Mouse (Mus musculus): ENCODE results near the gene Tmed10. TPM values are rescaled to one million over a fixed set of nuclear protein-coding genes. Genes with fewer than 3 reads are reported as not detected.

Tmed10 gene
- polyA plus RNA-seq (2015; fragmentation: Nextera tagmentation; extraction: Ambion mirVana), result 158 and 165 TPM in 2 replicates

DNA sequence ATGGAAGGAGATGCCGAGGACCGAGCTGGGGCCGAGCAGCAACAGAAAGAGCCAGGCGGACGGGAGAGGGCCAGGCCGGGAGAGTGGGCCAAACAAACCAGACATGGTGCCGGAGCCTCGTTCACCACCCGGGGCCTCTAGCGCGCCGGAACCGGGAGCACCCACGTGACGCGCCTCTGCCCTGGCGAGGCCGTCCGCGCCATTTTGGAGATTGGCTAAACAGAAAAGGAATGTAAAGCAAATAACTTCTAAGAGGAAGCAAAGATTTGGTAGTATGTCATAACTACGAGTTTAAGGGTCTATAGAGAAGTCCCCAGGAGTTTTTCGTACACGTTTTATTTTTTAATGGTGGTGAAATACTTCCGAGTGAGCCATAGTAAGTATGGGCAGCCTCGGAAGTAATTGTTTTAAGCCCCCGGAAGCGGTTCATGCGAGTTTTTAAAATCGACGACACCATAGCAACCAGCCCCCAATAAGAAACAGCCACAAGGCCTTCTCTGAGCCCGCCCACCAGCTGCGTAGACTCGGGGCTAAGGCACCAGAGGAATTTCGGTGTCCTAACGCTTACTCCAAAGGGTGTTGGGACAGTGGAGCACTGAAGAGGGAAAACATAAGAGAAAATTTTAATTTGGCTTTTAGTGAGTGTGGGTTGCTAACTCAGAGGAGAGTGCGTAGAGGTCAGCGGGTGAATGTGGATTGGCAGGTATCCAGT lies at the start of gene Tmed10:
TSS of gene Tmed10 (minus strand) at position 287 of the 712 bp plus-strand sequence.
- ATAC-seq (ENCODE audit: low read depth), result peak; percentile 90
- Histone ChIP-seq H3K27me3 (ENCODE audit: control insufficient read depth, insufficient read depth, low read depth, low read length) (no peaks in the 10 kb centered on the region), H3K9ac (ENCODE audit: low read depth, low read length) (peak within 1 kb of the TSS; percentile 88), H3K27ac (ENCODE audit: low read length) (peak within 1 kb of the TSS; percentile 89), H3K36me3 (ENCODE audit: control insufficient read depth, insufficient read depth) (no peaks in the 10 kb centered on the region), H3K4me2 (ENCODE audit: low read depth, low read length) (peak within 1 kb of the TSS; percentile 84), H3K9me3 (replicated peaks; ENCODE audit: control insufficient read depth, low read length) (no peaks in the 10 kb centered on the region), H3K4me3 (ENCODE audit: low read depth, low read length) (peak within 1 kb of the TSS; percentile 82), H3K4me1 (ENCODE audit: control insufficient read depth, low read depth, low read length) (peaks cover 23% of the 10 kb centered on the region)
- WGBS (ENCODE audit: insufficient replicate concordance), result 1% methylated on average over 37 of the region's 37 CpGs

DNA sequence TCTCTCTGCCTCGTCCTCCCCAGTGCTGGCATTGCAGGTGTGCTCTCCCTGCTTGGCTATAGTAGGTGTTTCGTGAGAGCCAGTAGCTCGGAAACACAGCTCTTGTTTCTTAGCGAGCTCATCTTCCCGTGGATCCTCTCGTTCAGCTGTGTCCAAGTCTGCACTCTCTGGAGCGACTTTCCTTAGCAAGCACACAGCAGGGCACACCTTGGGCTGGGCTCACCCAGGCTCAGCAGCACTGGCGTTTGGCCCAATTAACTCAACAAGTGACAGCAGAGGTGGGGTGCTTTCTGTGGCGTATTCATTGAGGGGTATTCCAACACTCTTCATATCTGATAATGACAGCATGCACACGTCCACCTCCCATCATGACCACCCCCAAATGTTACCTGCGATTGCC lies 48.6 kb upstream of the Tmed10 start:
- no peaks in the 10 kb centered on the region for H3K4me1 ChIP-seq (ENCODE audit: control insufficient read depth, low read depth, low read length)
- 53% methylated on average over 11 of the region's 11 CpGs for WGBS (ENCODE audit: insufficient replicate concordance)
- H3K4me2 ChIP-seq (ENCODE audit: low read depth, low read length), result no peak overlapping the region
- no peak overlapping the region for H3K4me3 ChIP-seq (ENCODE audit: low read depth, low read length)
- H3K9me3 ChIP-seq (replicated peaks; ENCODE audit: control insufficient read depth, low read length), result no peaks in the 10 kb centered on the region
- no peak for ATAC-seq (ENCODE audit: low read depth)
- H3K27me3 ChIP-seq (ENCODE audit: control insufficient read depth, insufficient read depth, low read depth, low read length), result no peaks in the 10 kb centered on the region; the same call in 1 of the 2 replicates
- no peak overlapping the region for H3K27ac ChIP-seq (ENCODE audit: low read length)
- no peaks in the 10 kb centered on the region for H3K36me3 ChIP-seq (ENCODE audit: control insufficient read depth, insufficient read depth)
- H3K9ac ChIP-seq (ENCODE audit: low read depth, low read length), result no peak overlapping the region

DNA sequence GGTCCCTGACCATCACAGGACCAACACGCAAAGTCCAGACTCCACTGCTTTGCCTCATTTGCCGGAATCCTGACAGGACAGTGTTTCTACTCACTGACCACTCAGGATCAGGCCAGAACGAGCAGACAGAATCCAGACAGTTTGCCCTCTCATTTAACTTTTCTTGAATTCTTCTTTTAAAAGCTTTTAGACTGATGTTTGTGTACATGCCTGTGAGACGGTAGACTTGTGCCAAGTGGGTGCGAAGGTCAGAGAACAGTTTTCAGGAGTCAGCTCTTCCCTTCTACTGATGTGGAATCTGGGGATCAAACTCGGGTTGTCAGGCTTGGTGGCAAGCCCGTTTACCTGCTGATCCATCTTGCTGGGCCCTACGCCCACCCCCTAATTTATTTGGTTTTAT lies 47.9 kb upstream of the Tmed10 start:
- Histone ChIP-seq H3K4me2 (ENCODE audit: low read depth, low read length) (no peak overlapping the region), H3K36me3 (ENCODE audit: control insufficient read depth, insufficient read depth) (no peaks in the 10 kb centered on the region), H3K27ac (ENCODE audit: low read length) (no peak overlapping the region), H3K4me1 (ENCODE audit: control insufficient read depth, low read depth, low read length) (no peaks in the 10 kb centered on the region), H3K27me3 (ENCODE audit: control insufficient read depth, insufficient read depth, low read depth, low read length) (no peaks in the 10 kb centered on the region; the same call in 1 of the 2 replicates), H3K4me3 (ENCODE audit: low read depth, low read length) (no peak overlapping the region), H3K9me3 (replicated peaks; ENCODE audit: control insufficient read depth, low read length) (no peaks in the 10 kb centered on the region), H3K9ac (ENCODE audit: low read depth, low read length) (no peak overlapping the region)
- 59% methylated on average over 8 of the region's 8 CpGs for whole genome bisulfite sequencing (ENCODE audit: insufficient replicate concordance)
- no peak for ATAC-seq (ENCODE audit: low read depth)

DNA sequence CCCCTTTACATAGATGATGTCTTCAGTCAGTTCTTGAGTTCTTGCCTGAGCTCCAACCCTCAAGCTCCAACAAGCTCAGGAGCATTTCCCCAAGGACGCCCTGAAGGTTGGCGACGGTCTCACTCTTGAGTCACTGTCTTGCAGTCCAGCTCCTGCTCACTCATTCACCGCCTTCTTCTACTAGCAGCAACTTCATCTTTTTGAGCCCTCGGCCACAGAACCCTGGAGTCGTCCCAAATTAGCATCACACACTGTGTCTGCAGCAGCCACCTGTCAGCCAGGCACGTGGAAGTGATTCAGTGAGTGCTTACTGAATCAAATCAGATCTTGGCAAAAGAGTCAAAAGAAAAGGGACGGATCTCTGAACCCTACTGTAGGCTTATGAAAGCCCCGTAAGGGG lies 46.3 kb upstream of the Tmed10 start:
- no peak overlapping the region for H3K9ac ChIP-seq (ENCODE audit: low read depth, low read length)
- H3K4me3 ChIP-seq (ENCODE audit: low read depth, low read length), result no peak overlapping the region
- no peak overlapping the region for H3K27ac ChIP-seq (ENCODE audit: low read length)
- H3K36me3 ChIP-seq (ENCODE audit: control insufficient read depth, insufficient read depth), result no peaks in the 10 kb centered on the region
- no peaks in the 10 kb centered on the region for H3K9me3 ChIP-seq (replicated peaks; ENCODE audit: control insufficient read depth, low read length)
- ATAC-seq (ENCODE audit: low read depth), result no peak
- 35% methylated on average over 9 of the region's 9 CpGs for WGBS (ENCODE audit: insufficient replicate concordance)
- H3K4me2 ChIP-seq (ENCODE audit: low read depth, low read length), result no peak overlapping the region
- no peaks in the 10 kb centered on the region for H3K4me1 ChIP-seq (ENCODE audit: control insufficient read depth, low read depth, low read length)
- H3K27me3 ChIP-seq (ENCODE audit: control insufficient read depth, insufficient read depth, low read depth, low read length), result no peaks in the 10 kb centered on the region; the same call in 1 of the 2 replicates

DNA sequence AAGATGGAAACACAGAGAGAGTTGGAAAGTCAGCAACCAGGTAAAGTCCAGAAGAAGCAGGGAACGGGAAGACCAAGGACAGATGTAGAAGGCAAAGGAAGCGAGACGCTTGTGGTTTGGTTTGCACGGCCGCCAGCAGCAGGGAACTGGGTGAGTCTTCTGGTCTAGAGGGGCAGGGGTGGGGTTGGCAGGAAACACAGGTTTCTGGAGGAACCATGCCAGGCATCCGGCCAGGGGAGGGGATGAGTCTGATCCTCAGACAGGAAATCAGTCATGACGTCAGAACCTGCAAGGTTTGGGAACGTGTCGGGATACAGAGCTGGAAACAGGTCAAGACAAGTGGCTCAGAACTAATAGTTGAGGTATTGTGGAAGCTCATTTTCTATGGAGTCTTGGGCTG lies 43.2 kb upstream of the Tmed10 start:
- Histone ChIP-seq H3K4me2 (ENCODE audit: low read depth, low read length) (no peak overlapping the region), H3K4me3 (ENCODE audit: low read depth, low read length) (no peak overlapping the region), H3K27me3 (ENCODE audit: control insufficient read depth, insufficient read depth, low read depth, low read length) (no peaks in the 10 kb centered on the region; the same call in 1 of the 2 replicates), H3K9ac (ENCODE audit: low read depth, low read length) (no peak overlapping the region), H3K4me1 (ENCODE audit: control insufficient read depth, low read depth, low read length) (no peaks in the 10 kb centered on the region), H3K9me3 (replicated peaks; ENCODE audit: control insufficient read depth, low read length) (no peaks in the 10 kb centered on the region), H3K27ac (ENCODE audit: low read length) (no peak overlapping the region), H3K36me3 (ENCODE audit: control insufficient read depth, insufficient read depth) (no peaks in the 10 kb centered on the region)
- ATAC-seq (ENCODE audit: low read depth), result no peak; the same call in 1 of the 2 replicates
- WGBS (ENCODE audit: insufficient replicate concordance), result 13% methylated on average over 9 of the region's 9 CpGs

DNA sequence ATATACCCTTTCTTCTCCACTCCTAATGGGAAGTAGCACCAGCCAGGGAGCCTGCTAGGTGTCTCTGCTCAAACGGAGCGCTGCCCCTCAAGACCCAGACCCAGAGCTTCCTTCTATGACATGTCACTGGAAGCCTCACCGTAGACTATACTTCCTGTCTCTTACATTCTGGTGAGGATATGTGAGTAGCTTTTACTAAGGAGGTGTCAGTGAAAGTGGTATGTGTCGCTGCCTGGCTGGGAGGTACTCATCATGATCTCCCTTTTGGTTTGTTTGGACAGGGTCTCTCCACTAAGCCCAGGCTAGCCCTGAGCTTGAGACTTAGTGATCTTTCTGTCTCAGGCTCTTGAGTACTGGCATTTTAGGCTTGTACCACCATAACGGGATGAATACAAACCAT lies 41.7 kb upstream of the Tmed10 start:
- no peaks in the 10 kb centered on the region for H3K9me3 ChIP-seq (replicated peaks; ENCODE audit: control insufficient read depth, low read length)
- ATAC-seq (ENCODE audit: low read depth), result no peak
- no peak overlapping the region for H3K4me3 ChIP-seq (ENCODE audit: low read depth, low read length)
- no peaks in the 10 kb centered on the region for H3K27me3 ChIP-seq (ENCODE audit: control insufficient read depth, insufficient read depth, low read depth, low read length)
- H3K4me2 ChIP-seq (ENCODE audit: low read depth, low read length), result no peak overlapping the region
- H3K27ac ChIP-seq (ENCODE audit: low read length), result no peak overlapping the region
- H3K4me1 ChIP-seq (ENCODE audit: control insufficient read depth, low read depth, low read length), result no peaks in the 10 kb centered on the region
- 28% methylated on average over 5 of the region's 5 CpGs for WGBS (ENCODE audit: insufficient replicate concordance)
- H3K9ac ChIP-seq (ENCODE audit: low read depth, low read length), result no peak overlapping the region
- no peaks in the 10 kb centered on the region for H3K36me3 ChIP-seq (ENCODE audit: control insufficient read depth, insufficient read depth)

DNA sequence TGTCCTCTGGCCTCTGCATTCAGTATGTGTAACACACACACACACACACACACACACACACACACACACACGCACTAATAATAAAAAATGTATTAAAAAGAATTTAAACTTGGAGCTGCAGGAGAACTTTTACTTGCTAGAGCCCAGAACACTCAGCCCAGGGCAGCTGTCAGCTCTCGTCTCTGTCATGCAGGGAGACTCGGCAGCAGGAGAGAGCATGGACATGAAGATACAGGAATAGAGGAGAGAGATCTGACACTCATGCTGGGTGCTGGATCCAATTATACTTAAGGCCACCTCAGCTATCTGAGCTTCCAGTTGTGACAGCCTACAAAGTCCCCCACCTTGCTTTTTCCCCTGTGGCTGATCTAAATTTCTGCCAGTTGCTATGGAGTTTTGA lies 41.2 kb upstream of the Tmed10 start:
- Histone ChIP-seq H3K4me2 (ENCODE audit: low read depth, low read length) (no peak overlapping the region), H3K4me1 (ENCODE audit: control insufficient read depth, low read depth, low read length) (no peaks in the 10 kb centered on the region), H3K9me3 (replicated peaks; ENCODE audit: control insufficient read depth, low read length) (no peaks in the 10 kb centered on the region), H3K27me3 (ENCODE audit: control insufficient read depth, insufficient read depth, low read depth, low read length) (no peaks in the 10 kb centered on the region), H3K4me3 (ENCODE audit: low read depth, low read length) (no peak overlapping the region), H3K27ac (ENCODE audit: low read length) (no peak overlapping the region), H3K36me3 (ENCODE audit: control insufficient read depth, insufficient read depth) (no peaks in the 10 kb centered on the region), H3K9ac (ENCODE audit: low read depth, low read length) (no peak overlapping the region)
- 56% methylated on average over 3 of the region's 3 CpGs for WGBS (ENCODE audit: insufficient replicate concordance)
- ATAC-seq (ENCODE audit: low read depth), result no peak

DNA sequence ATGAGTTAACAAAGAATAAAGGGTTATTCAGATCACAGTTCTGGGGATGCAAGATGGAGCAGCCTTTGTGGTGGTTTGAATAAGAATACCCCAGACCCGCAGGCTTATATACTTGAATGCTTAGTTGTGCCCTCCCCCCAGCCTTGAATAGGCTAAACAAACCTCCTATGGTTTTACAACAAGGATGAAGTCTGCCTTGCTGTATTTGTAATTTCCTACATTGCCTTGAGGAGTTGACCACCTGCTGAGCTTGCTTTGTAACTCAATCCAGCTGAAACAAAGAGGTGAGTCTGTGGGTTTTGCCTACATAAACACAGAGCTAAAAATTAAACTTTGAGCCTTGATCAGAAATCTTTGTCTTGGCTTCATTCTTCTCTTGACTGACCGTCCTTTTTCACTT lies 36.5 kb upstream of the Tmed10 start:
- no peaks in the 10 kb centered on the region for H3K4me1 ChIP-seq (ENCODE audit: control insufficient read depth, low read depth, low read length)
- no peak for ATAC-seq (ENCODE audit: low read depth)
- H3K9me3 ChIP-seq (replicated peaks; ENCODE audit: control insufficient read depth, low read length), result no peaks in the 10 kb centered on the region
- 66% methylated on average over 2 of the region's 2 CpGs for WGBS (ENCODE audit: insufficient replicate concordance)
- H3K27me3 ChIP-seq (ENCODE audit: control insufficient read depth, insufficient read depth, low read depth, low read length), result no peaks in the 10 kb centered on the region
- no peak overlapping the region for H3K27ac ChIP-seq (ENCODE audit: low read length)
- H3K9ac ChIP-seq (ENCODE audit: low read depth, low read length), result no peak overlapping the region
- no peak overlapping the region for H3K4me3 ChIP-seq (ENCODE audit: low read depth, low read length)
- no peaks in the 10 kb centered on the region for H3K36me3 ChIP-seq (ENCODE audit: control insufficient read depth, insufficient read depth)
- no peak overlapping the region for H3K4me2 ChIP-seq (ENCODE audit: low read depth, low read length)

DNA sequence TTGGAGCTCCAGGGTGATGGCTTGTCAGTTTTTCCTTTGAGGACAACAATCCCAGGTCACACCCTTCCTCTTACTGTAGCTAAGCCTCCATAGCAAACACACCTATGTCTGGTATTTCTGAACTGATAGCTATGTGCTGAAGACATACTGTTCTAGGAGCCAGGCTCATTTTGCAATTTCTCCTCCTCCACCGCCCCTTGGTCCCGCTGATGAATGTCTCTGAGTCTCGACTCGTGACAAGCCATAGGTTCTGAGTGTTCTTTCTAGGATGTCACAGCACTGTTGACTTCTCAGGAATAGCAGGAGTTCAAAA lies 23.3 kb upstream of the Tmed10 start:
- no peak for ATAC-seq (ENCODE audit: low read depth)
- Histone ChIP-seq H3K9me3 (replicated peaks; ENCODE audit: control insufficient read depth, low read length) (no peaks in the 10 kb centered on the region), H3K4me3 (ENCODE audit: low read depth, low read length) (no peak overlapping the region), H3K4me1 (ENCODE audit: control insufficient read depth, low read depth, low read length) (no peaks in the 10 kb centered on the region), H3K4me2 (ENCODE audit: low read depth, low read length) (no peak overlapping the region), H3K27me3 (ENCODE audit: control insufficient read depth, insufficient read depth, low read depth, low read length) (no peaks in the 10 kb centered on the region; the same call in 1 of the 2 replicates), H3K36me3 (ENCODE audit: control insufficient read depth, insufficient read depth) (no peaks in the 10 kb centered on the region), H3K9ac (ENCODE audit: low read depth, low read length) (no peak overlapping the region), H3K27ac (ENCODE audit: low read length) (no peak overlapping the region)
- 61% methylated on average over 4 of the region's 4 CpGs for WGBS (ENCODE audit: insufficient replicate concordance)

Measured in liver, embryonic 16.5 days (tissue).